Mouse (Mus musculus): ENCODE results near the gene Rhebl1. TPM values are rescaled to one million over a fixed set of nuclear protein-coding genes. Genes with fewer than 3 reads are reported as not detected.

The Rhebl1 gene
- total and polyA plus RNA-seq, 3 experiments = 11.1 to 25.1 (median 17.6) TPM

DNA sequence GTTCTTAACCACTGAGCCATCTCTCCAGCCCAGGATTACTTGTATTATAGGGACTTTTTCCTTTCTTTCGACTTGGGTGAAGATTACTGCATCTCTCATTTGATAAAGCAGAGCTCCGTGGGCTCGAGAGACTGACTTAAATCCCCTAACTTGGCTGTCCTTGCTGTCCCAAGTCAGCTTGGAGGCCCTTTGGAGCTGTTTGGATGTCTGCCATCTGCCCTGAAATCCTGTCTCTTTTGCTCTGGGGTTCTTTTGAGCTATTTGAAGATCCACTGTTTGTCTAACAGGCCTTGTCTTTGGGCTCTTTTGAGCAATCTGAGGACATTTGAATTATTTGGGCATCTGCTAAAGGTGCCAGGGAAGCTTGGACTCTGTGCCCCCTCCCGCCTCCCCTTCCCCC lies 47.7 kb upstream of the Rhebl1 start:
- no peak for TF ChIP-seq NRF1 (IDR thresholded peaks at IDR 0.05; ENCODE audit: low read depth, low read length)
- TF ChIP-seq JUN (IDR thresholded peaks at IDR 0.05; ENCODE audit: insufficient read depth, low read depth, low read length) = no peak
- no peak for TF ChIP-seq MAFK (IDR thresholded peaks at IDR 0.05; ENCODE audit: insufficient replicate concordance, low read length)
- TF ChIP-seq CHD1 (IDR thresholded peaks at IDR 0.05; ENCODE audit: low read depth, low read length) = no peak
- TF ChIP-seq HCFC1 (IDR thresholded peaks at IDR 0.05; ENCODE audit: low read depth, low read length) = no peak
- no peak for TF ChIP-seq USF2 (conservative IDR thresholded peaks at IDR 0.05; ENCODE audit: low read depth, low read length)
- TF ChIP-seq ELF1 (IDR thresholded peaks at IDR 0.05; ENCODE audit: low read depth, low read length) = no peak
- no peak for TF ChIP-seq KAT2A (IDR thresholded peaks at IDR 0.05; ENCODE audit: insufficient replicate concordance, low read length)
- TF ChIP-seq RCOR1 (conservative IDR thresholded peaks at IDR 0.05; ENCODE audit: low read depth, low read length) = no peak
- TF ChIP-seq MAX (IDR thresholded peaks at IDR 0.05; ENCODE audit: low read length) = no peak
- TF ChIP-seq ZC3H11A (IDR thresholded peaks at IDR 0.05; ENCODE audit: low read depth, low read length) = no peak
- TF ChIP-seq NELFE (IDR thresholded peaks at IDR 0.05; ENCODE audit: low read depth, low read length) = no peak
- TF ChIP-seq GABPA (IDR thresholded peaks at IDR 0.05; ENCODE audit: insufficient replicate concordance, low read depth, low read length) = no peak
- no peak for TF ChIP-seq JUND (conservative IDR thresholded peaks at IDR 0.05; ENCODE audit: low read depth, low read length)
- no peak for TF ChIP-seq RAD21 (IDR thresholded peaks at IDR 0.05; ENCODE audit: low read depth, low read length)
- no peak for TF ChIP-seq BHLHE40 (IDR thresholded peaks at IDR 0.05; ENCODE audit: low read depth, low read length)
- no peak for TF ChIP-seq ETS1 (conservative IDR thresholded peaks at IDR 0.05; ENCODE audit: low read depth, low read length)
- no peak overlapping the region for H3K27ac ChIP-seq (ENCODE audit: insufficient read depth, low read depth)
- in situ Hi-C loops (cut with MboI; ENCODE audit: low pct_ligation_motif_present, low pct_unique_long_range_greater_than_20kb, low sequenced_read_pairs) = loop anchor here (25.0 kb wide), 2 partner anchors 1280 to 1355 kb away; no protein-coding TSS in a partner anchor

DNA sequence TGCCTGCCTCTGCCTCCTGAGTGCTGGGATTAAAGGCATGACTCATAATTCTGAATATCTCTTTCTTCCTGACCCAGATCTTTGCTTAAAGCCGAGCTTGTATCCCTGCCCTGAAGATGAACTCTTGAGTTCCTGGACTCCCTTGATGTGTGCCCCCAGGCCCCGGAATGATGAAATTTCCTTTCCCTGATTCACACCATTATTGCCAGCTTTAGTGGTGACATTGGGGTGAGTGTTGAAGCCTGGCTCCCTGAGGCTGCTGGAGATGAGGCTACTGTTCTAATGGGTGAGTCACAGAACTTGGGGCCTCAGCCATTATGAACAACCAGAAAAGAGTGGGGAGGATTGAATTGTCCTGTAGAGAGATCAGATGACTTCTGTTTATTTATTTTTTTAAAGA lies 47.2 kb upstream of the Rhebl1 start:
- in situ Hi-C loops (cut with MboI; ENCODE audit: low pct_ligation_motif_present, low pct_unique_long_range_greater_than_20kb, low sequenced_read_pairs) = loop anchor here (25.0 kb wide), 2 partner anchors 1279 to 1354 kb away; no protein-coding TSS in a partner anchor
- dilution Hi-C loops (cut with MboI; ENCODE audit: extremely low pct_ligation_motif_present, extremely low pct_unique_long_range_greater_than_20kb, low sequenced_read_pairs) = no loop called here

More for the DNA sequence above, 47.7 kb upstream of the Rhebl1 start:
- H3K79me2 ChIP-seq (replicated peaks; ENCODE audit: control insufficient read depth, extremely low read depth, insufficient read depth, poor library complexity, severe bottlenecking) = no peaks in the 10 kb centered on the region
- DNase-seq (ENCODE audit: extremely low read depth) = no peak
- H3K9me3 ChIP-seq (replicated peaks; ENCODE audit: low read length) = no peaks in the 10 kb centered on the region
- no peak overlapping the region for H3K4me3 ChIP-seq (replicated peaks in 1 of 3; ENCODE audit: low read depth in 2 of 3, low read length in 2 of 3, poor library complexity in 1 of 3)
- peaks cover 0 to 25% of the 10 kb centered on the region in 2 experiments for H3K36me3 ChIP-seq (replicated peaks in 1 of 2; ENCODE audit: control insufficient read depth in 1 of 2, insufficient read depth in 1 of 2, low read length in 1 of 2)
- no peak overlapping the region for H3K4me2 ChIP-seq (ENCODE audit: insufficient read depth, low read depth, poor library complexity, severe bottlenecking)
- no peak overlapping the region for H3K9ac ChIP-seq (ENCODE audit: insufficient read depth, low read depth)
- peaks cover 3 to 4% of the 10 kb centered on the region in 2 experiments; a peak in 3 of 4 replicates for H3K4me1 ChIP-seq (ENCODE audit: control insufficient read depth in 1 of 2, insufficient read depth in 2 of 2)
- dilution Hi-C loops (cut with MboI; ENCODE audit: extremely low pct_ligation_motif_present, extremely low pct_unique_long_range_greater_than_20kb, low sequenced_read_pairs) = no loop called here
- no peaks in the 10 kb centered on the region for H3K27me3 ChIP-seq (replicated peaks)

More for the DNA sequence above, 47.2 kb upstream of the Rhebl1 start:
- no peak for DNase-seq (ENCODE audit: extremely low read depth)
- no peak overlapping the region for H3K9ac ChIP-seq (ENCODE audit: insufficient read depth, low read depth)
- no peaks in the 10 kb centered on the region for H3K79me2 ChIP-seq (replicated peaks; ENCODE audit: control insufficient read depth, extremely low read depth, insufficient read depth, poor library complexity, severe bottlenecking)
- no peaks in the 10 kb centered on the region for H3K27me3 ChIP-seq (replicated peaks)
- H3K4me3 ChIP-seq (replicated peaks in 1 of 3; ENCODE audit: low read depth in 2 of 3, low read length in 2 of 3, poor library complexity in 1 of 3) = no peak overlapping the region
- H3K9me3 ChIP-seq (replicated peaks; ENCODE audit: low read length) = no peaks in the 10 kb centered on the region
- H3K27ac ChIP-seq (ENCODE audit: insufficient read depth, low read depth) = no peak overlapping the region
- TF ChIP-seq CTCF (conservative IDR thresholded peaks at IDR 0.05 in 1 of 2, IDR thresholded peaks at IDR 0.05 in 1 of 2; ENCODE audit: low read depth in 2 of 2, low read length in 2 of 2) (no peak), ETS1 (conservative IDR thresholded peaks at IDR 0.05; ENCODE audit: low read depth, low read length) (no peak), MEF2A (IDR thresholded peaks at IDR 0.05; ENCODE audit: borderline replicate concordance, low read depth, low read length) (no peak), ZC3H11A (IDR thresholded peaks at IDR 0.05; ENCODE audit: low read depth, low read length) (no peak), PAX5 (IDR thresholded peaks at IDR 0.05; ENCODE audit: low read length) (no peak), JUND (conservative IDR thresholded peaks at IDR 0.05; ENCODE audit: low read depth, low read length) (no peak), ZKSCAN1 (IDR thresholded peaks at IDR 0.05; ENCODE audit: borderline replicate concordance, low read depth, low read length) (no peak), MAX (IDR thresholded peaks at IDR 0.05; ENCODE audit: low read length) (no peak), RAD21 (IDR thresholded peaks at IDR 0.05; ENCODE audit: low read depth, low read length) (no peak), MXI1 (IDR thresholded peaks at IDR 0.05; ENCODE audit: low read depth, low read length) (no peak)
- H3K36me3 ChIP-seq (replicated peaks in 1 of 2; ENCODE audit: control insufficient read depth in 1 of 2, insufficient read depth in 1 of 2, low read length in 1 of 2) = peaks cover 0 to 26% of the 10 kb centered on the region in 2 experiments
- H3K4me2 ChIP-seq (ENCODE audit: insufficient read depth, low read depth, poor library complexity, severe bottlenecking) = no peak overlapping the region
- peaks cover 4 to 8% of the 10 kb centered on the region in 2 experiments; a peak in 3 of 4 replicates for H3K4me1 ChIP-seq (ENCODE audit: control insufficient read depth in 1 of 2, insufficient read depth in 2 of 2)
